Mouse (Mus musculus) embryonic stem cell, embryonic (primary cell): Measurements from ENCODE around the gene Grpel1.

Experiments used
- CTCF ChIA-PET, 4 experiments: fragments of 300-600 bp in 2 of 4; fragments of 350-600 bp in 2 of 4; sonication (Branson Sonifier 250); formaldehyde crosslinking; loops; one replicate each; lab custom pipeline; 2022; ENCODE audit warnings: inconsistent platforms in 2 of 4; lab: Charles Lee
- POLR2A ChIA-PET, 4 experiments: fragments of 300-600 bp in 2 of 4; fragments of 350-600 bp in 2 of 4; sonication (Branson Sonifier 250); formaldehyde crosslinking; loops; one replicate each; lab custom pipeline; 2022; ENCODE audit warnings: antibody characterized with exemption in 4 of 4, inconsistent platforms in 1 of 4; lab: Charles Lee

Grpel1 gene

GRCm38 (mm10) chr5:36519751-36520150 lies 55.0 kb downstream of the Grpel1 start:
- ChIA-PET POLR2A (interaction anchor here in 2 of 4 experiments (0.8 to 1.2 kb wide), 3 partner anchors 10 to 55 kb away, joined by 3 to 4 read pairs (median 3); partner anchors contain the start of gene Grpel1 (in 1 of the 2)), CTCF (no interaction called here)

GRCm38 (mm10) chr5:36522782-36523181 lies 58.0 kb downstream of the Grpel1 start:
- ChIA-PET CTCF (interaction anchor here in 1 of 4 experiments (0.6 kb wide), 1 partner anchor 18 kb away, joined by 3 read pairs; no protein-coding TSS in a partner anchor), POLR2A (interaction anchor here in 2 of 4 experiments (0.7 to 1.9 kb wide), 7 partner anchors 9 to 59 kb away, joined by 3 to 7 read pairs (median 4); partner anchors contain the start of gene Grpel1 (in 1 of the 2))

GRCm38 (mm10) chr5:36523219-36523703 lies 58.5 kb downstream of the Grpel1 start:
- ChIA-PET POLR2A (interaction anchor here in 2 of 4 experiments (0.7 to 1.9 kb wide), 8 partner anchors 9 to 59 kb away, joined by 3 to 7 read pairs (median 4); partner anchors contain the start of gene Grpel1 (in 1 of the 2)), CTCF (interaction anchor here in 1 of 4 experiments (0.6 kb wide), 1 partner anchor 19 kb away, joined by 3 read pairs; no protein-coding TSS in a partner anchor)
